Mouse (Mus musculus) heart, adult 2 months (tissue): ENCODE measurements at regions not wholly inside any gene's neighbourhood (a gene's known extent, or its start where the extent isn't known, plus 50 kb on each side); places are given as distances from the start of the nearest gene placed in this dataset.

Experiments used
- DNase-seq, 2 experiments: peaks; one replicate each; pipeline ENCODE4 v3.0.0; 2021
- H3K27ac ChIP-seq: fragments of 200-600 bp; 2 replicates; pipeline ENCODE4 v1.8.1; 2022
- H3K27me3 ChIP-seq: fragments of 200-500 bp; 2 replicates; pipeline ENCODE4 v1.6.1; 2012; ENCODE audit warnings: mild to moderate bottlenecking, low read length, inconsistent platforms, mixed read lengths; ENCODE audit not compliant: control insufficient read depth, insufficient read depth
- H3K36me3 ChIP-seq: fragments of 200-500 bp; 2 replicates; pipeline ENCODE4 v1.6.1; 2012; ENCODE audit warnings: low read length, inconsistent platforms; ENCODE audit not compliant: control insufficient read depth, insufficient read depth
- H3K4me1 ChIP-seq: fragments of 200-500 bp; 2 replicates; pipeline ENCODE4 v1.6.1; 2011; ENCODE audit warnings: low read length; ENCODE audit not compliant: control insufficient read depth, insufficient read depth
- H3K4me3 ChIP-seq: fragments of 200-600 bp; 2 replicates; pipeline ENCODE4 v1.8.1; 2022
- H3K79me2 ChIP-seq: fragments of 200-500 bp; replicated peaks from 2 replicates; pipeline ENCODE4 v1.6.1; 2012; ENCODE audit warnings: mild to moderate bottlenecking, inconsistent platforms, low read length, moderate library complexity, mixed read lengths; ENCODE audit not compliant: control insufficient read depth, insufficient read depth
- H3K9ac ChIP-seq: fragments of 200-500 bp; 2 replicates; pipeline ENCODE4 v1.6.1; 2012; ENCODE audit warnings: low read depth, mild to moderate bottlenecking, control low read depth, inconsistent platforms, low read length, mixed read lengths
- CTCF ChIP-seq: fragments of 200-600 bp; IDR thresholded peaks from 2 replicates; pipeline ENCODE4 v1.8.1; 2022; ENCODE audit warnings: antibody characterized with exemption, mild to moderate bottlenecking, moderate library complexity
- EP300 ChIP-seq: fragments of 200-500 bp; IDR thresholded peaks from 2 replicates; pipeline ENCODE4 v1.6.1; 2011; ENCODE audit warnings: low read depth, low read length, control low read depth; ENCODE audit not compliant: insufficient read depth
- POLR2A ChIP-seq: fragments of 200-500 bp; IDR thresholded peaks from 2 replicates; pipeline ENCODE4 v1.6.1; 2011; ENCODE audit warnings: mild to moderate bottlenecking, low read depth, low read length, control low read depth; ENCODE audit not compliant: insufficient read depth
- WGBS: fragments of 180-500 bp; shearing (Covaris S2); methylation state at CpG from one replicate; pipeline ENCODE4 v1.1.7; 2018; 5-methylcytosine and 5-hydroxymethylcytosine counted together
- intact Hi-C: fragments of 180-260 bp; cut with DNase I; formaldehyde crosslinking; loops from one replicate; pipeline ENCODE4 v1.15.1; 2025

DNA sequence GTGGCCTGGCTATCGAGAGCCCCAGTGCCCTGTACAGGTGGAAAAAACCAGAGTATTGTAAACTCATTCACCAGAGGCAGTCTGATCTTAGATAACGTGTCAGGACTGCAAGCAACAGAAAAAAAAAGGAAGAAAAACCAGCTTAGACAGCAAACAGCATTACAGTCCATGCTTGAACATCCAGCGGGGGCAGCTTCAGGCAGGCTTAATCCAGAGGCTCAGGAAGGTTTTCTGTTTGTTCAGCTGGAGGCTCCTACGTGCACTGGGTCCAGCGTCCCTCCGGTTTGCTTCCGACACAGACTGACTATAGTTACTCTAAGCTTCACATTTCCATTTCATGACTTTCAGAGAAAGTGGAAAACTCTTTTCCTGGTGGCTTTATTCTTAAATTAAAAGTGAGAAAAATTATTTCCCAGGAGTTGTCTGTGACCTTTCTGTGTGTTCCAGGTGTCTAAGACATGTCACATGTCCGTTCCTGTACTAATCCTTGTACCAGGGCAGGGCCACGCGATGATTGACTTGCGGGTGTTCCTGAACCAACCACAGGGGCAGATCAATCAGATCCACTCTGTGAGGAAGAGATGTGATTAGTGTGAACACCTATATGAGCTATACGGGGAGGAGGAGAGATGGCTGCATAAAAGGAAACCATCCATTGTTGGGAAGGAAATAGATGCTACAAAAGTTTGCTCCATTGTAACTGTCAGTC, 144.4 kb upstream of the Fam241a start:
- Histone ChIP-seq H3K36me3 (no peaks in the 10 kb centered on the region), H3K27ac (no peak overlapping the region), H3K79me2 (no peaks in the 10 kb centered on the region), H3K4me3 (no peak overlapping the region), H3K4me1 (no peaks in the 10 kb centered on the region), H3K27me3 (no peaks in the 10 kb centered on the region), H3K9ac (no peak overlapping the region)
- intact Hi-C loops, result no loop called here
- TF ChIP-seq CTCF (no peak), POLR2A (no peak), EP300 (no peak)
- DNase-seq, result no peak
- 42% methylated on average over 12 of the region's 12 CpGs for WGBS

DNA sequence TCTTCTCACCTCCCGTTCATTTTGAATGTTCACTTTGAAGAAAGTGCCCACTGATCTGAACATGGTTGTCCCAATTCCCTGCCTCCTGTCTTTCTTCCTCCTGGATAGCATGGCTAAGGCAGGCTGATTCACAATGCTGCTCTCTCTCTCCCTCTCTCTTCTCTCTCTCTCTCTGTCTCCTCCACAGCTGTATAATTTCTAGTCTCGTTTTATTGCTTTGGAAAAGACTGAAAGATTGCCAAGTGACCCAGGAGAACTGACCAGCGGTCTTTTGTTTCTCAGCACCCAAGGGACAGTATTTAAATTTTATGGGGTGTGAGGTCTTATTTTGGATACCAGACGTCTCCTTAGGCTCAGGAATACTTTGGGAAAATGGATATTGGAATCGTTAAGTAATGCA, 143.1 kb upstream of the Fam241a start:
- Histone ChIP-seq H3K4me1 (no peaks in the 10 kb centered on the region), H3K27me3 (no peaks in the 10 kb centered on the region), H3K27ac (no peak overlapping the region), H3K79me2 (no peaks in the 10 kb centered on the region), H3K4me3 (no peak overlapping the region), H3K9ac (no peak overlapping the region), H3K36me3 (no peaks in the 10 kb centered on the region)
- no peak for TF ChIP-seq POLR2A
- TF ChIP-seq CTCF, result no peak
- no peak for TF ChIP-seq EP300
- DNase-seq, result no peak
- intact Hi-C loops, result no loop called here
- WGBS, result 56% methylated on average over 5 of the region's 5 CpGs

DNA sequence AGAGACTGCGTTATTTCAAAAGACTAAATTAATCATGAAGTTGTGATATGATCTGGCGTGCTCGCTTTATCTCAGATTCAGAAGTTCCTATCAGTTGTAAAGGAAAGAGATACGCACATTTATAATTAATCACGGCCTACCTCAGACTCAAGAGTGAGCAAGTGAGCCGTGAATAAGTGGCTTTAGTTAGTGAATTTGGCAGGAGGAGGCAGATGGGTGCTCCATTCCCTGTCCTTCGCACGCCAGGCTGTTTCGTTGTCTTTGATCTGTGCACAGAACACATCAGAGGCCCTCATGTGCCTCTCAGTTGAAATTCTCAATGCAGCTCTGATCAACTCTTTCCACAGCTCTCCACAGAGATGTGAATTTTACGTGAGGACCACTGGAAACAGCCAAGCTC, 140.4 kb upstream of the Fam241a start:
- no peak for DNase-seq
- no peaks in the 10 kb centered on the region for H3K27me3 ChIP-seq
- H3K27ac ChIP-seq, result no peak overlapping the region
- WGBS, result 80% methylated on average over 10 of the region's 10 CpGs
- H3K4me1 ChIP-seq, result no peaks in the 10 kb centered on the region
- intact Hi-C loops, result no loop called here
- TF ChIP-seq CTCF, result no peak
- no peak for TF ChIP-seq POLR2A
- TF ChIP-seq EP300, result no peak
- no peak overlapping the region for H3K9ac ChIP-seq
- no peaks in the 10 kb centered on the region for H3K36me3 ChIP-seq
- H3K4me3 ChIP-seq, result no peak overlapping the region
- no peaks in the 10 kb centered on the region for H3K79me2 ChIP-seq

DNA sequence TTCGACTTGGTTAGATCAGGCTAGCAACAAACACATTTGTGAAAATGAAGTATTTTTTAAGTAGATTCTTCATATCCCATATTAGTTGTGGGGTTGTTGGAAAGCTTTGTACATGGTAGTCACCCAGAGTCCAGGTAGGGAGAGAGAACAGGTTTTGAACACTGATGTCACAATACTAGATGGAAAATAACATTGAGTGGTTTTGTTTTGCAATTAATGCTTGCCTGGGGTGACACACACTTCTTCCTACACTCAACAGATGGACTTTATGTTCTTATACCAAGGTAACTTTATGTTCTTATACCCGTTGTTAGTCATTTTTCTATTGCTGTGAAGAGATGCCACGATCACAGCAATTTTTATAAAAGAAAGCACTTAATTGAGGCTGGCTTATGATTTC, 134.2 kb upstream of the Fam241a start:
- H3K36me3 ChIP-seq, result no peaks in the 10 kb centered on the region
- intact Hi-C loops, result no loop called here
- H3K79me2 ChIP-seq, result no peaks in the 10 kb centered on the region
- H3K9ac ChIP-seq, result no peak overlapping the region
- H3K4me1 ChIP-seq, result no peaks in the 10 kb centered on the region
- no peak for TF ChIP-seq CTCF
- no peak for TF ChIP-seq EP300
- TF ChIP-seq POLR2A, result no peak
- H3K27ac ChIP-seq, result no peak overlapping the region
- no peak for DNase-seq
- no peaks in the 10 kb centered on the region for H3K27me3 ChIP-seq
- 87% methylated on average over 3 of the region's 3 CpGs for WGBS
- no peak overlapping the region for H3K4me3 ChIP-seq

DNA sequence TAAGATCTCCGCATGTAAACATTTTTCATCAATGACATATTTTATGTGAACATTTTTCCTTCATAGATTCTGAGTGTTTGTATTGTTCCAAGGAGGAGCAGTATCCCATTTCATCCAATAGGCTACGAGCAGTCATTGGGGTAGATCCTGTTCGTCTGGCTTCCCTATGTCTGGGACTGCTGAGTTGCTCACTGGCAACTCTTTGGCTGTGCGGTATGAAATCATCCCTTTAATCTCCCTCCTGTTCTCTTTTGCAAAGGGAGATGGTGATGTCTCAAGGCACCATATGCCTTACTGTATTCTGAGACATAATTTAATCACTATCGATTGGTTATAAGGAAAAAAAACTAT, 133.4 kb upstream of the Fam241a start:
- Histone ChIP-seq H3K79me2 (no peaks in the 10 kb centered on the region), H3K27ac (no peak overlapping the region), H3K27me3 (no peaks in the 10 kb centered on the region), H3K9ac (no peak overlapping the region), H3K4me3 (no peak overlapping the region), H3K36me3 (no peaks in the 10 kb centered on the region), H3K4me1 (no peaks in the 10 kb centered on the region)
- TF ChIP-seq EP300 (no peak), POLR2A (no peak), CTCF (no peak)
- DNase-seq, result no peak
- intact Hi-C loops, result no loop called here
- 83% methylated on average over 5 of the region's 5 CpGs for WGBS

DNA sequence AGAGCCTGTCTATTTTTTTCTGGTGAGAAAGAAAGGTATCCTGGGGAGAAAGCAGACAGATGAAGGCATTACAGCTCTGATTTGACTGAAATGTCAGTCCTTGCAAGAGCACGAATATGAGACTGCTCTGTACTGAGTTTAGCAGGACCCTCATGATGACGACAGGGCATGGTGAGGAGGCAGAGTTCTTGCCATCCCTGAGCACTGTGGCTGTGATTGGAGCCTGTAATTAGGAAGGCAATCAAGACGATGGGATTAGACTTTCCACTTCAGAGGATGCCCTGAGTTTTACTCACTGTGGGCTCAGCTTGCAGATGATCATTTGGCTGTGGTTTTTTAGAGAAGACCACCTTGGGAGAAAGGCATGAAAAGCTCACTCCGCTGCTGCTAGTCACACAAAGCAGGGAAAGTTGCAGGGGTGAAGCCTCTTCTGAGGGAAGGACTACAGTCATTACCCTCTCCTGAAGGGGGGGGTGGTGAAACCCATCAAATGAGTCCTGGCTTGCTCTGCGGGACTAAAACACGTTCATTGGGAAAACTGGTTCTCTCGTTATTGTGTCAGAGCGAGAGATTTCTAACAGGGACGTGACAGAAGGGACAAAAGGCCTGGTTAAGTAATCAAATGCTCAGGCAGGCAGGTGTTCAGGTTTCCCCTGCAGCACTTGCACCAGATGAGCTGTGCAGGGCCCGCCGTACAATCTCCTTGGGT, 132.9 kb upstream of the Fam241a start:
- 65% methylated on average over 11 of the region's 11 CpGs for WGBS
- TF ChIP-seq EP300, result no peak
- no peak for TF ChIP-seq CTCF
- no peak for TF ChIP-seq POLR2A
- Histone ChIP-seq H3K27ac (no peak overlapping the region), H3K27me3 (no peaks in the 10 kb centered on the region), H3K79me2 (no peaks in the 10 kb centered on the region), H3K9ac (no peak overlapping the region), H3K36me3 (no peaks in the 10 kb centered on the region), H3K4me3 (no peak overlapping the region), H3K4me1 (no peaks in the 10 kb centered on the region)
- intact Hi-C loops, result no loop called here
- DNase-seq, result no peak
